Mouse (Mus musculus): ENCODE measurements around the gene Gli2.

DNA sequence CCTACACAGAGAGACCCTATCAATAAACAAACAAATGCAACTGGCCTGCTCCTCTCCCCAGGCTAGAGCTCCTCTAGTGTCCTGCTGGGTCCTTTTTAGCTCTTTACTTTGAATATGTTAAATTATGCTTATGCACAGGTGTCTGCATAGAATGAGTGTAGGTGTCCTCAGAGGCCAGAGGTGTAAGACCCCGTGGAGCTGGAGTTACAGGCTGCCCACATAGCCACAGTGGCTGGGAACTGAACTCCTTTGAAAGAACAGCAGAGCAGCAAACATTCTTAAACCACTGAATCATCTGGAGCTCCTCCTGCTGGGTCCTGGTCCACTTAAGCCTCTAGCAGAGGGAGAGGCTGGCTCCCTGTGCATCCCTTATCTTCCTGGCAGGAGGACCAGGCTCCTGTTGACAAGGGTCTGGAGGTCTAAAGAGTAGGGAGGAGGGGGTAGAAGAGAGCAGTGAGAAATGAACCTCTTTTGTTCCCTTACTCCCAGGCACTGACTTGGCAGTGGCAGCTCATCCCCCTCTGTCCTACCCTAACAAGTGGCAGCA lies 49.5 kb downstream of the Gli2 start:
- TF ChIP-seq POLR2A (IDR thresholded peaks at IDR 0.05; ENCODE audit: control insufficient read depth, low read depth, low read length): no peak
- TF ChIP-seq CTCF (IDR thresholded peaks at IDR 0.05; ENCODE audit: control insufficient read depth, insufficient read depth, insufficient replicate concordance, low read depth, low read length): no peak

All from testis, adult 2 months (tissue).